18 mouse cellular contexts compared by ENCODE assay signal in genomic region chr16:43515538-43515937, GRCm38 (mm10).
DNase-seq lines count a peak whose midpoint lies in the region; ATAC-seq and TF ChIP-seq lines count a peak whose summit lies in the region.
"Had no signal": no experiment of that assay in that cellular context is flagged by ENCODE, and none has a peak within 500 bp of the region (broad histone marks: within the 10 kb centered on the region; RNA-seq: fewer than 3 reads in every experiment).

No protein-coding gene starts in this region.

- H3ac ChIP-seq in C2C12 (ENCODE audit: control insufficient read depth, insufficient read length, low read depth) = no peak overlapping the region

- H3K36me3 ChIP-seq in forebrain, postnatal 0 days (ENCODE audit: insufficient read depth) = no peaks in the 10 kb centered on the region
- peaks cover 4% of the 10 kb centered on the region; the same call in 1 of the 2 replicates for H3K36me3 ChIP-seq in forebrain, embryonic 14.5 days (ENCODE audit: control insufficient read depth, insufficient read depth, low read length)
- no peaks in the 10 kb centered on the region for H3K36me3 ChIP-seq in C2C12 (ENCODE audit: control insufficient read depth, insufficient read depth)
- H3K36me3 ChIP-seq: G1E; heart, embryonic 10.5 days; midbrain, embryonic 10.5 days had no signal

- no peaks in the 10 kb centered on the region for H3K9me3 ChIP-seq in forebrain, postnatal 0 days (ENCODE audit: low read length)
- H3K9me3 ChIP-seq in forebrain, embryonic 14.5 days (replicated peaks; ENCODE audit: control insufficient read depth, low read length) = no peaks in the 10 kb centered on the region
- H3K9me3 ChIP-seq: G1E; heart, embryonic 10.5 days; midbrain, embryonic 10.5 days had no signal

- WGBS in forebrain, postnatal 0 days = 57% methylated on average over 4 of the region's 4 CpGs
- WGBS in forebrain, embryonic 14.5 days = 76% methylated on average over 4 of the region's 4 CpGs

- TF ChIP-seq POLR2A in cortical plate, adult 2 months (IDR thresholded peaks at IDR 0.05; ENCODE audit: extremely low read depth, insufficient read depth, low read length) = no peak

- H3K4me3 ChIP-seq in forebrain, postnatal 0 days (ENCODE audit: low read depth, low read length) = no peak overlapping the region
- no peak overlapping the region for H3K4me3 ChIP-seq in forebrain, embryonic 14.5 days (ENCODE audit: low read depth, low read length)
- H3K4me3 ChIP-seq in layer of hippocampus, adult 2 months = peak overlapping the region; percentile 36; the same call in 1 of the 2 replicates
- H3K4me3 ChIP-seq in C2C12 (ENCODE audit: insufficient read depth, poor library complexity, severe bottlenecking) = no peak overlapping the region
- no peak overlapping the region for H3K4me3 ChIP-seq in cortical plate, adult 2 months (ENCODE audit: insufficient read depth, low read length)
- H3K4me3 ChIP-seq: heart, embryonic 10.5 days; midbrain, embryonic 10.5 days had no signal

- 0 out of 2 replicates have a peak, but pooled peaks cover 12% of the 10 kb centered on the region for H3K4me1 ChIP-seq in forebrain, postnatal 0 days (ENCODE audit: insufficient read depth)
- H3K4me1 ChIP-seq in forebrain, embryonic 14.5 days (ENCODE audit: control insufficient read depth, insufficient read depth, low read length) = peaks cover 27% of the 10 kb centered on the region
- H3K4me1 ChIP-seq in cortical plate, adult 2 months (ENCODE audit: control insufficient read depth, insufficient read depth, low read length) = no peaks in the 10 kb centered on the region; the same call in 1 of the 2 replicates

- TF ChIP-seq CTCF in forebrain, postnatal 0 days (IDR thresholded peaks at IDR 0.05; ENCODE audit: low read depth) = no peak
- TF ChIP-seq CTCF in layer of hippocampus, adult 2 months (conservative IDR thresholded peaks at IDR 0.05) = no peak
- no peak for TF ChIP-seq CTCF in C2C12 (IDR thresholded peaks at IDR 0.05; ENCODE audit: control insufficient read depth, insufficient read depth, insufficient read length)
- no peak for TF ChIP-seq CTCF in cortical plate, adult 2 months (IDR thresholded peaks at IDR 0.05; ENCODE audit: extremely low read depth, insufficient read depth, low read length)

- H3K79me2 ChIP-seq in C2C12 (ENCODE audit: control insufficient read depth, insufficient read depth) = peaks cover 6% of the 10 kb centered on the region

- no peaks in the 10 kb centered on the region for H3K27me3 ChIP-seq in forebrain, postnatal 0 days (ENCODE audit: insufficient read depth, low read length)
- H3K27me3 ChIP-seq in forebrain, embryonic 14.5 days (replicated peaks; ENCODE audit: control insufficient read depth, insufficient read depth, low read length) = no peaks in the 10 kb centered on the region
- no peaks in the 10 kb centered on the region for H3K27me3 ChIP-seq in C2C12 (ENCODE audit: control insufficient read depth, insufficient read depth, insufficient read length)

- peak overlapping the region; percentile 35 for H3K27ac ChIP-seq in forebrain, postnatal 0 days (ENCODE audit: low read depth, low read length)
- H3K27ac ChIP-seq in forebrain, embryonic 14.5 days (ENCODE audit: low read depth, low read length) = no peak overlapping the region
- H3K27ac ChIP-seq in layer of hippocampus, adult 2 months = peak overlapping the region; percentile 99
- peak overlapping the region; percentile 67; the same call in 1 of the 2 replicates for H3K27ac ChIP-seq in cortical plate, adult 2 months (ENCODE audit: insufficient read depth, low read length)
- H3K27ac ChIP-seq: heart, embryonic 10.5 days; midbrain, embryonic 10.5 days had no signal

- H3K79me3 ChIP-seq in C2C12 (ENCODE audit: low read depth) = no peaks in the 10 kb centered on the region

- H3K9ac ChIP-seq in forebrain, postnatal 0 days = no peak overlapping the region
- no peak overlapping the region for H3K9ac ChIP-seq in forebrain, embryonic 14.5 days (ENCODE audit: low read length)

- peak overlapping the region; percentile 32; the same call in 1 of the 2 replicates for H3K4me2 ChIP-seq in forebrain, postnatal 0 days (ENCODE audit: low read depth)
- no peak overlapping the region for H3K4me2 ChIP-seq in forebrain, embryonic 14.5 days (ENCODE audit: low read length)

- no peak for DNase-seq in forebrain, postnatal 0 days
- DNase-seq in forebrain, embryonic 14.5 days (ENCODE audit: low spot score) = no peak
- DNase-seq in layer of hippocampus, adult 2 months (ENCODE audit: low spot score in 2 of 2) = no peak
- no peak for DNase-seq in layer of hippocampus, postnatal 14 days (ENCODE audit: low spot score in 2 of 2)
- no peak for DNase-seq in kidney, postnatal 25 days
- DNase-seq: cerebellum, adult 18-20 months; heart, postnatal 36 days; kidney, adult 2 months; kidney, postnatal 14 days; left cerebral cortex, postnatal 4 days; lung, adult 2 months; lung, postnatal 4 days; thymus, adult 18-20 months had no signal

- ATAC-seq in forebrain, postnatal 0 days = no peak
- ATAC-seq in forebrain, embryonic 14.5 days = no peak

TF ChIP-seq in C2C12, 6 proteins besides CTCF, POLR2A, EP300 and RAD21:
- TF ChIP-seq MYOD1 (IDR thresholded peaks at IDR 0.05; ENCODE audit: control insufficient read depth, insufficient read length, low read depth) = peak; percentile 72
- TF ChIP-seq CEBPB (IDR thresholded peaks at IDR 0.05; ENCODE audit: low read depth) = no peak
